Mouse (Mus musculus): ENCODE results near the gene L3mbtl4.

Gene L3mbtl4

GRCm38 (mm10) chr17:68666528-68666927 is 392.9 kb downstream of the L3mbtl4 start:
- no peak for DNase-seq (ENCODE audit: low spot score)

- DNase-seq (ENCODE audit: low spot score), result no peak
Observed at GRCm38 (mm10) chr17:68672088-68672504, 398.5 kb downstream of the L3mbtl4 start.

GRCm38 (mm10) chr17:68710701-68711100 is 437.1 kb downstream of the L3mbtl4 start:
- no peak for DNase-seq (ENCODE audit: low spot score)

GRCm38 (mm10) chr17:68711350-68711749 is 437.8 kb downstream of the L3mbtl4 start:
- no peak for DNase-seq (ENCODE audit: low spot score)

GRCm38 (mm10) chr17:68748296-68748695 is 474.7 kb downstream of the L3mbtl4 start:
- no peak for DNase-seq (ENCODE audit: low spot score)

- no peak for DNase-seq (ENCODE audit: low spot score)
Observed at GRCm38 (mm10) chr17:68750513-68750912, 476.9 kb downstream of the L3mbtl4 start.

- DNase-seq (ENCODE audit: low spot score), result no peak
Observed at GRCm38 (mm10) chr17:68753112-68753511, 479.5 kb downstream of the L3mbtl4 start.

GRCm38 (mm10) chr17:68754789-68755188 is 481.2 kb downstream of the L3mbtl4 start:
- no peak for DNase-seq (ENCODE audit: low spot score)

GRCm38 (mm10) chr17:68758428-68758827 is 484.8 kb downstream of the L3mbtl4 start:
- no peak for DNase-seq (ENCODE audit: low spot score)

- DNase-seq (ENCODE audit: low spot score), result no peak
Observed at GRCm38 (mm10) chr17:68758936-68759335, 485.3 kb downstream of the L3mbtl4 start.

- DNase-seq (ENCODE audit: low spot score), result no peak
Observed at GRCm38 (mm10) chr17:68759978-68760377, 486.4 kb downstream of the L3mbtl4 start.

GRCm38 (mm10) chr17:68764329-68764880 is 490.8 kb downstream of the L3mbtl4 start:
- no peak for DNase-seq (ENCODE audit: low spot score)

- no peak for DNase-seq (ENCODE audit: low spot score)
Observed at GRCm38 (mm10) chr17:68769561-68769960, 496.0 kb downstream of the L3mbtl4 start.

GRCm38 (mm10) chr17:68771046-68771750 is 497.6 kb downstream of the L3mbtl4 start:
- no peak for DNase-seq (ENCODE audit: low spot score)

GRCm38 (mm10) chr17:68793741-68794140 is 520.1 kb downstream of the L3mbtl4 start:
- DNase-seq (ENCODE audit: low spot score), result no peak

- no peak for DNase-seq (ENCODE audit: low spot score)
Observed at GRCm38 (mm10) chr17:68826323-68826722, 552.7 kb downstream of the L3mbtl4 start, which contains the start of gene Tmem200c. Gene Tmem200c, plus strand, starts transcription at chr17:68826623.

Measured in yolk sac, embryonic 10.5 days (tissue).